Mouse (Mus musculus) spleen, adult 2 months (tissue): ENCODE results near the gene Fbxw21. TPM values are rescaled to one million over a fixed set of nuclear protein-coding genes. Genes with fewer than 3 reads are reported as not detected.

ENCODE experiments used
- DNase-seq, 2 experiments: peaks; one replicate each; pipeline versions ENCODE4 v3.0.0 to v3.0.0-alpha.2; 2012 to 2021; ENCODE audit warnings: low spot score in 2 of 2, low read depth in 1 of 2
- H3K27ac ChIP-seq: fragments of 200-500 bp; 2 replicates; pipeline ENCODE4 v1.5.1; 2012; ENCODE audit warnings: low read length, inconsistent platforms; ENCODE audit not compliant: insufficient read depth
- H3K27me3 ChIP-seq: fragments of 200-500 bp; 2 replicates; pipeline ENCODE4 v1.6.1; 2012; ENCODE audit warnings: mild to moderate bottlenecking, moderate library complexity, low read length, inconsistent platforms; ENCODE audit not compliant: control insufficient read depth, insufficient read depth
- H3K36me3 ChIP-seq: fragments of 200-500 bp; 2 replicates; pipeline ENCODE4 v1.6.1; 2012; ENCODE audit warnings: mild to moderate bottlenecking, low read length, inconsistent platforms; ENCODE audit not compliant: control insufficient read depth, insufficient read depth
- H3K4me1 ChIP-seq: fragments of 200-500 bp; 2 replicates; pipeline ENCODE4 v1.6.1; 2011; ENCODE audit warnings: inconsistent platforms; ENCODE audit not compliant: control insufficient read depth, insufficient read depth, insufficient read length
- H3K4me3 ChIP-seq: fragments of 200-500 bp; 2 replicates; pipeline ENCODE4 v1.5.1; 2011; ENCODE audit warnings: mild to moderate bottlenecking, inconsistent platforms; ENCODE audit not compliant: insufficient read depth, insufficient read length; ENCODE audit errors: extremely low read depth
- CTCF ChIP-seq: fragments of 200-500 bp; IDR thresholded peaks from 2 replicates; pipeline ENCODE4 v1.5.1; 2011; ENCODE audit warnings: mild to moderate bottlenecking, inconsistent platforms; ENCODE audit not compliant: insufficient read depth, insufficient read length, insufficient replicate concordance; ENCODE audit errors: extremely low read depth
- POLR2A ChIP-seq: fragments of 200-500 bp; IDR thresholded peaks from 2 replicates; pipeline ENCODE4 v1.6.1; 2011; ENCODE audit warnings: low read depth, low read length, inconsistent platforms
- WGBS: fragments of 180-500 bp; shearing (Covaris S2); methylation state at CpG from one replicate; pipeline ENCODE4 v1.1.7; 2018; 5-methylcytosine and 5-hydroxymethylcytosine counted together
- polyA plus RNA-seq: library from polyadenylated mRNA; depleted of rRNA; stranded (reverse); fragments of >200 nt; gene quantifications from 2 replicates; pipeline ENCODE4 v1.2.3, GENCODE M21; 2012

The Fbxw21 gene
- polyA plus RNA-seq, 1 experiment = not detected

GRCm38 (mm10) chr9:109124164-109124563 is 37.7 kb downstream of the Fbxw21 start:
- H3K27me3 ChIP-seq = no peaks in the 10 kb centered on the region
- no peak overlapping the region for H3K27ac ChIP-seq
- TF ChIP-seq POLR2A = no peak
- no peak for TF ChIP-seq CTCF
- H3K4me3 ChIP-seq = no peak overlapping the region
- DNase-seq = no peak
- WGBS = 80% methylated on average over 3 of the region's 3 CpGs
- no peaks in the 10 kb centered on the region for H3K4me1 ChIP-seq
- H3K36me3 ChIP-seq = no peaks in the 10 kb centered on the region

- H3K27me3 ChIP-seq = no peaks in the 10 kb centered on the region
- TF ChIP-seq POLR2A (no peak), CTCF (no peak)
- 40% methylated on average over 6 of the region's 6 CpGs for WGBS
- H3K36me3 ChIP-seq = no peaks in the 10 kb centered on the region
- DNase-seq = no peak
- no peak overlapping the region for H3K4me3 ChIP-seq
- peaks cover 1% of the 10 kb centered on the region; the same call in 1 of the 2 replicates for H3K4me1 ChIP-seq
- no peak overlapping the region for H3K27ac ChIP-seq
These were observed 38.6 kb downstream of the Fbxw21 start for GRCm38 (mm10) chr9:109123266-109123665.

GRCm38 (mm10) chr9:109122553-109123085 is 39.2 kb downstream of the Fbxw21 start:
- WGBS = 48% methylated on average over 2 of the region's 2 CpGs
- H3K4me1 ChIP-seq = peaks cover 6% of the 10 kb centered on the region; the same call in 1 of the 2 replicates
- DNase-seq = peak; percentile 22 to 44
- H3K4me3 ChIP-seq = no peak overlapping the region
- H3K36me3 ChIP-seq = no peaks in the 10 kb centered on the region
- no peak for TF ChIP-seq POLR2A
- no peak overlapping the region for H3K27ac ChIP-seq
- no peaks in the 10 kb centered on the region for H3K27me3 ChIP-seq

- Histone ChIP-seq H3K36me3 (no peaks in the 10 kb centered on the region), H3K4me3 (no peak overlapping the region), H3K27me3 (no peaks in the 10 kb centered on the region), H3K27ac (no peak overlapping the region), H3K4me1 (peaks cover 6% of the 10 kb centered on the region; the same call in 1 of the 2 replicates)
- no peak for DNase-seq
- 91% methylated on average over 6 of the region's 6 CpGs for WGBS
- no peak for TF ChIP-seq POLR2A
- no peak for TF ChIP-seq CTCF
These were observed 40.9 kb downstream of the Fbxw21 start for GRCm38 (mm10) chr9:109120956-109121355.

- no peak overlapping the region for H3K27ac ChIP-seq
- no peaks in the 10 kb centered on the region for H3K36me3 ChIP-seq
- H3K4me1 ChIP-seq = peaks cover 6% of the 10 kb centered on the region; the same call in 1 of the 2 replicates
- TF ChIP-seq POLR2A = no peak
- TF ChIP-seq CTCF = no peak
- no peak for DNase-seq
- WGBS = 89% methylated on average over 9 of the region's 9 CpGs
- H3K4me3 ChIP-seq = no peak overlapping the region
- H3K27me3 ChIP-seq = no peaks in the 10 kb centered on the region
These were observed 42.3 kb downstream of the Fbxw21 start for GRCm38 (mm10) chr9:109119571-109119970.

GRCm38 (mm10) chr9:109118106-109118505 is 43.7 kb downstream of the Fbxw21 start:
- peaks cover 6% of the 10 kb centered on the region; the same call in 1 of the 2 replicates for H3K4me1 ChIP-seq
- 31% methylated on average over 4 of the region's 4 CpGs for WGBS
- no peak overlapping the region; the same call in 1 of the 2 replicates for H3K27ac ChIP-seq
- no peak overlapping the region for H3K4me3 ChIP-seq
- no peak for TF ChIP-seq CTCF
- no peak for TF ChIP-seq POLR2A
- no peaks in the 10 kb centered on the region for H3K27me3 ChIP-seq
- H3K36me3 ChIP-seq = no peaks in the 10 kb centered on the region
- no peak for DNase-seq

GRCm38 (mm10) chr9:109116205-109116604 is 45.6 kb downstream of the Fbxw21 start:
- Histone ChIP-seq H3K4me3 (no peak overlapping the region), H3K27ac (no peak overlapping the region), H3K27me3 (no peaks in the 10 kb centered on the region), H3K36me3 (no peaks in the 10 kb centered on the region), H3K4me1 (peaks cover 6% of the 10 kb centered on the region; the same call in 1 of the 2 replicates)
- DNase-seq = no peak
- TF ChIP-seq POLR2A (no peak), CTCF (no peak)
- 89% methylated on average over 10 of the region's 10 CpGs for WGBS
